Mouse (Mus musculus) layer of hippocampus, adult 9-10 months (tissue): ENCODE data around the gene Fkbp2.

Experiments
- DNase-seq: peaks from one replicate; pipeline ENCODE4 v3.0.0; 2022; ENCODE audit warnings: low spot score

The Fkbp2 gene

GRCm38 (mm10) chr19:6970460-6971085, 9.7 kb downstream of the Fkbp2 start:
- DNase-seq: no peak

GRCm38 (mm10) chr19:6969665-6970381, 10.5 kb downstream of the Fkbp2 start:
- DNase-seq: no peak

- DNase-seq: no peak
These were observed 11.0 kb downstream of the Fkbp2 start for GRCm38 (mm10) chr19:6969291-6969664.

GRCm38 (mm10) chr19:6968491-6969271, 11.6 kb downstream of the Fkbp2 start:
- DNase-seq: no peak

- DNase-seq: no peak
These were observed 23.8 kb downstream of the Fkbp2 start for GRCm38 (mm10) chr19:6956461-6956860.

- DNase-seq: no peak
These were observed 24.9 kb downstream of the Fkbp2 start for GRCm38 (mm10) chr19:6955424-6955823.

GRCm38 (mm10) chr19:6954046-6954445, 26.3 kb downstream of the Fkbp2 start:
- no peak for DNase-seq

GRCm38 (mm10) chr19:6952712-6953037, 27.6 kb downstream of the Fkbp2 start:
- DNase-seq: no peak

GRCm38 (mm10) chr19:6951994-6952711, 28.1 kb downstream of the Fkbp2 start:
- DNase-seq: no peak

- DNase-seq: peak; percentile 85
These were observed 28.8 kb downstream of the Fkbp2 start for GRCm38 (mm10) chr19:6951381-6951968.

GRCm38 (mm10) chr19:6950613-6951153, 29.6 kb downstream of the Fkbp2 start:
- DNase-seq: peak; percentile 49

- DNase-seq: no peak
These were observed 30.4 kb downstream of the Fkbp2 start for GRCm38 (mm10) chr19:6949951-6950350.

GRCm38 (mm10) chr19:6949532-6949931, 30.8 kb downstream of the Fkbp2 start:
- no peak for DNase-seq

GRCm38 (mm10) chr19:6948186-6948585, 32.1 kb downstream of the Fkbp2 start:
- DNase-seq: no peak

GRCm38 (mm10) chr19:6947742-6948141, 32.6 kb downstream of the Fkbp2 start:
- DNase-seq: no peak

GRCm38 (mm10) chr19:6943709-6944108, 36.6 kb downstream of the Fkbp2 start:
- DNase-seq: no peak

- DNase-seq: no peak
These were observed 37.5 kb downstream of the Fkbp2 start for GRCm38 (mm10) chr19:6942764-6943163.

GRCm38 (mm10) chr19:6942249-6942691, 38.0 kb downstream of the Fkbp2 start, which contains the start of gene Gpr137:
TSS of gene Gpr137 (minus strand) at chr19:6942480.
- peak; percentile 87 for DNase-seq

- DNase-seq: peak; percentile 86
These were observed 38.7 kb downstream of the Fkbp2 start, which contains the start of gene Bad for GRCm38 (mm10) chr19:6941372-6942248. TSS of gene Bad (plus strand) at chr19:6941861.
